Mouse (Mus musculus): ENCODE data around the gene Pfdn6. TPM values are rescaled to one million over a fixed set of nuclear protein-coding genes. Genes with fewer than 3 reads are reported as not detected.
A peak's percentile ranks its signal among the peaks of the same experiment; 100 is the strongest.

Gene Pfdn6
- total and polyA plus RNA-seq, 2 experiments from 2014 or later: 47.9 to 185 TPM

- Histone ChIP-seq H3K4me2 (ENCODE audit: low read depth, low read length, poor library complexity, severe bottlenecking) (peak overlapping the region; percentile 45), H3K36me3 (ENCODE audit: insufficient read depth, low read length) (no peaks in the 10 kb centered on the region), H3K4me3 (ENCODE audit: low read depth, low read length) (peak overlapping the region; percentile 36), H3K4me1 (ENCODE audit: insufficient read depth, low read length) (no peaks in the 10 kb centered on the region), H3K9ac (replicated peaks; ENCODE audit: low read length, poor library complexity, severe bottlenecking) (no peak overlapping the region), H3K27ac (ENCODE audit: low read depth, low read length) (no peak overlapping the region), H3K9me3 (ENCODE audit: low read length) (no peaks in the 10 kb centered on the region), H3K27me3 (ENCODE audit: insufficient read depth, low read length) (peaks cover 36% of the 10 kb centered on the region)
- ATAC-seq (ENCODE audit: low FRiP score) (0 out of 2 replicates have a peak, but pooled peaks have one; percentile 7), DNase-seq (ENCODE audit: low spot score) (peak; percentile 35)
- TF ChIP-seq CTCF (IDR thresholded peaks at IDR 0.05): no peak
- 2% methylated on average over 17 of the region's 17 CpGs for WGBS
These were observed 38.5 kb upstream of the Pfdn6 start for GRCm38 (mm10) chr17:33978631-33979031.

GRCm38 (mm10) chr17:33977861-33978557, 37.9 kb upstream of the Pfdn6 start:
- peak overlapping the region; percentile 6; the same call in 1 of the 2 replicates for H3K9ac ChIP-seq (replicated peaks; ENCODE audit: low read length, poor library complexity, severe bottlenecking)
- WGBS: under 1% methylated on average over 57 of the region's 57 CpGs
- H3K4me3 ChIP-seq (ENCODE audit: low read depth, low read length): peak overlapping the region; percentile 36
- no peaks in the 10 kb centered on the region for H3K36me3 ChIP-seq (ENCODE audit: insufficient read depth, low read length)
- TF ChIP-seq CTCF (IDR thresholded peaks at IDR 0.05): no peak
- no peaks in the 10 kb centered on the region for H3K4me1 ChIP-seq (ENCODE audit: insufficient read depth, low read length)
- no peak for DNase-seq (ENCODE audit: low spot score)
- H3K9me3 ChIP-seq (ENCODE audit: low read length): no peaks in the 10 kb centered on the region
- no peak for ATAC-seq (ENCODE audit: low FRiP score)
- H3K27ac ChIP-seq (ENCODE audit: low read depth, low read length): no peak overlapping the region
- peaks cover 38% of the 10 kb centered on the region for H3K27me3 ChIP-seq (ENCODE audit: insufficient read depth, low read length)
- peak overlapping the region; percentile 45 for H3K4me2 ChIP-seq (ENCODE audit: low read depth, low read length, poor library complexity, severe bottlenecking)

GRCm38 (mm10) chr17:33973572-33973971, 33.4 kb upstream of the Pfdn6 start:
- no peak overlapping the region for H3K9ac ChIP-seq (replicated peaks; ENCODE audit: low read length, poor library complexity, severe bottlenecking)
- no peak overlapping the region for H3K4me3 ChIP-seq (ENCODE audit: low read depth, low read length)
- H3K36me3 ChIP-seq (ENCODE audit: insufficient read depth, low read length): no peaks in the 10 kb centered on the region
- no peak for ATAC-seq (ENCODE audit: low FRiP score)
- no peaks in the 10 kb centered on the region for H3K4me1 ChIP-seq (ENCODE audit: insufficient read depth, low read length)
- no peak for TF ChIP-seq CTCF (IDR thresholded peaks at IDR 0.05)
- peaks cover 35% of the 10 kb centered on the region for H3K27me3 ChIP-seq (ENCODE audit: insufficient read depth, low read length)
- no peak for DNase-seq (ENCODE audit: low spot score)
- 0 out of 2 replicates have a peak, but pooled peaks cover 2% of the 10 kb centered on the region for H3K9me3 ChIP-seq (ENCODE audit: low read length)
- WGBS: 61% methylated on average over 3 of the region's 3 CpGs
- H3K4me2 ChIP-seq (ENCODE audit: low read depth, low read length, poor library complexity, severe bottlenecking): no peak overlapping the region
- H3K27ac ChIP-seq (ENCODE audit: low read depth, low read length): no peak overlapping the region

- no peak overlapping the region for H3K9ac ChIP-seq (replicated peaks; ENCODE audit: low read length, poor library complexity, severe bottlenecking)
- no peak overlapping the region for H3K4me3 ChIP-seq (ENCODE audit: low read depth, low read length)
- no peak for TF ChIP-seq CTCF (IDR thresholded peaks at IDR 0.05)
- peaks cover 27% of the 10 kb centered on the region for H3K27me3 ChIP-seq (ENCODE audit: insufficient read depth, low read length)
- no peak overlapping the region for H3K27ac ChIP-seq (ENCODE audit: low read depth, low read length)
- WGBS: 13% methylated on average over 1 of the region's 1 CpGs
- ATAC-seq (ENCODE audit: low FRiP score) (no peak), DNase-seq (ENCODE audit: low spot score) (no peak)
- 0 out of 2 replicates have a peak, but pooled peaks cover 2% of the 10 kb centered on the region for H3K9me3 ChIP-seq (ENCODE audit: low read length)
- H3K4me1 ChIP-seq (ENCODE audit: insufficient read depth, low read length): no peaks in the 10 kb centered on the region
- no peaks in the 10 kb centered on the region for H3K36me3 ChIP-seq (ENCODE audit: insufficient read depth, low read length)
- H3K4me2 ChIP-seq (ENCODE audit: low read depth, low read length, poor library complexity, severe bottlenecking): no peak overlapping the region
These were observed 32.5 kb upstream of the Pfdn6 start for GRCm38 (mm10) chr17:33972691-33973090.

GRCm38 (mm10) chr17:33969394-33969793, 29.3 kb upstream of the Pfdn6 start:
- peaks cover 14% of the 10 kb centered on the region for H3K27me3 ChIP-seq (ENCODE audit: insufficient read depth, low read length)
- H3K36me3 ChIP-seq (ENCODE audit: insufficient read depth, low read length): peaks cover 16% of the 10 kb centered on the region; the same call in 1 of the 2 replicates
- H3K4me3 ChIP-seq (ENCODE audit: low read depth, low read length): no peak overlapping the region
- H3K4me1 ChIP-seq (ENCODE audit: insufficient read depth, low read length): no peaks in the 10 kb centered on the region
- no peak for ATAC-seq (ENCODE audit: low FRiP score)
- TF ChIP-seq CTCF (IDR thresholded peaks at IDR 0.05): peak; percentile 45
- H3K27ac ChIP-seq (ENCODE audit: low read depth, low read length): no peak overlapping the region
- 0 out of 2 replicates have a peak, but pooled peaks cover 2% of the 10 kb centered on the region for H3K9me3 ChIP-seq (ENCODE audit: low read length)
- H3K9ac ChIP-seq (replicated peaks; ENCODE audit: low read length, poor library complexity, severe bottlenecking): no peak overlapping the region
- DNase-seq (ENCODE audit: low spot score): no peak
- H3K4me2 ChIP-seq (ENCODE audit: low read depth, low read length, poor library complexity, severe bottlenecking): no peak overlapping the region
- WGBS: 78% methylated on average over 4 of the region's 4 CpGs

GRCm38 (mm10) chr17:33968927-33969326, 28.8 kb upstream of the Pfdn6 start:
- Histone ChIP-seq H3K4me2 (ENCODE audit: low read depth, low read length, poor library complexity, severe bottlenecking) (peak overlapping the region; percentile 18; the same call in 1 of the 2 replicates), H3K27me3 (ENCODE audit: insufficient read depth, low read length) (peaks cover 11% of the 10 kb centered on the region), H3K4me1 (ENCODE audit: insufficient read depth, low read length) (no peaks in the 10 kb centered on the region), H3K27ac (ENCODE audit: low read depth, low read length) (no peak overlapping the region), H3K4me3 (ENCODE audit: low read depth, low read length) (no peak overlapping the region), H3K36me3 (ENCODE audit: insufficient read depth, low read length) (peaks cover 16% of the 10 kb centered on the region; the same call in 1 of the 2 replicates), H3K9ac (replicated peaks; ENCODE audit: low read length, poor library complexity, severe bottlenecking) (no peak overlapping the region), H3K9me3 (ENCODE audit: low read length) (0 out of 2 replicates have a peak, but pooled peaks cover 2% of the 10 kb centered on the region)
- peak; percentile 66 for DNase-seq (ENCODE audit: low spot score)
- ATAC-seq (ENCODE audit: low FRiP score): peak; percentile 69
- 34% methylated on average over 5 of the region's 5 CpGs for WGBS
- peak; percentile 73 for TF ChIP-seq CTCF (IDR thresholded peaks at IDR 0.05)

Data from midbrain, postnatal 0 days (tissue).